Mouse (Mus musculus) liver (tissue): ENCODE measurements at regions not wholly inside any gene's neighbourhood (a gene's known extent, or its start where the extent isn't known, plus 50 kb on each side); places are given as distances from the start of the nearest gene placed in this dataset.
A peak's percentile ranks its signal among the peaks of the same experiment; 100 is the strongest.
"Not testable (repeated sequence)": the region's sequence is repeated elsewhere in the genome, so short reads cannot be mapped to it uniquely, and the experiment has no call there.

Experiments used
- DNase-seq: peaks from one replicate; pipeline ENCODE4 v3.0.0-alpha.2; 2020; ENCODE audit warnings: mixed read lengths

- no peak for DNase-seq
Observed at GRCm38 (mm10) chr4:7913191-7913590, 325.6 kb downstream of the Car8 start.

DNA sequence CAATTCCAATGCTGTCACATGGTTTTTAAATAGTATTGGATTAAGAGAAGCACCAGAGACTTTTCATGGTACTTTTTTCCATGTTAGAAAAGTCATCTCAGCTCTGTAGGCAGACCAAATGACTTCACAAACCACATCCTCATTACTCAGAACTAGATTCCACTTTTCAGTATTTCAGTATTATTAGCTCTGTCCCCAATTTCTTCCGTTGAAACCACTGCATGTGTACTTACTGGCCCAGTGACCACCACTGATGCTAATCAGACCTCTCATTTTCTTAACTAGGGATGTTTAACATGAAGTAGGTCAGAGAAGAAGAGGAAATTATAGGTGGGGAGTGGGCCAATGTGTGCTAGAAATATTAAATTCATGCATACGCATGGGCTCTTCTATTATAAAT is 326.2 kb downstream of the Car8 start:
- no peak for DNase-seq

DNA sequence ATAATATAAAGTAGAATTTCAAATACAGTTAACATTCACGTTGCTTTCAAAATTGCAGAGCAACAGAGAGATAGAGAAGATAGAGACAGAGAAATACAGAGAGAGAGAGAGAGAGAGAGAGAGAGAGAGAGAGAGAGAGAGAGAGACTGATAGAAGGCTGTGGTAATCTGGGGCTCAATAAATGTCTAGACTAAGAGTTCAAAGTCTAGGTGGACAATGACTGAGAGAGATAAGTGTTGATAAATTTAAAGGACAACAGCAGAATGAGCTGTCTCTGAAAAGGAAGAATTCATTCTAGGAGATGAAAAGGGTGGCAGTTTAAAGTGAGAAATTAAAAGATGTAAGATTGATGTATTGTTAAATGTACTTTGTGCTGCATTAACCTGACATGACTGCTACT is 335.7 kb downstream of the Car8 start:
- no peak for DNase-seq

GRCm38 (mm10) chr4:7894914-7895313 is 343.9 kb downstream of the Car8 start:
- no peak for DNase-seq

DNA sequence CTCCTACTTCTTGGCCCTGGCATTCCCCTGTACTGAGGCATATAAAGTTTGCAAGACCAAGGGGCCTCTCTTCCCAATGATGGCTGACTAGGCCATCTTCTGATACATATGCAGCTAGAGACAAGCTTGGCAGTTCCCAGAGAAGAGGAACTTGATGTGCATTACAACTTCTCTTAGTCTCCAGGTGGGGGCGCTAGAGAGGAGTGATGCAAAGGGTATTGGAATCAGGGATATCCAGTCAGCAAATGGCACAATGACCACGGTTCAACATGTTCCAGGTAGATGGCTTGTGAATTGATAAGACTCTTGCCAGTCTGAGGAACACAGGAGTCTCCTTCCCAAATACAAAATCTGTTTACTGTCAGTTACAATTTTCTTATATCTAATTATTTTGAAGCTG is 347.7 kb downstream of the Car8 start:
- DNase-seq: no peak

DNA sequence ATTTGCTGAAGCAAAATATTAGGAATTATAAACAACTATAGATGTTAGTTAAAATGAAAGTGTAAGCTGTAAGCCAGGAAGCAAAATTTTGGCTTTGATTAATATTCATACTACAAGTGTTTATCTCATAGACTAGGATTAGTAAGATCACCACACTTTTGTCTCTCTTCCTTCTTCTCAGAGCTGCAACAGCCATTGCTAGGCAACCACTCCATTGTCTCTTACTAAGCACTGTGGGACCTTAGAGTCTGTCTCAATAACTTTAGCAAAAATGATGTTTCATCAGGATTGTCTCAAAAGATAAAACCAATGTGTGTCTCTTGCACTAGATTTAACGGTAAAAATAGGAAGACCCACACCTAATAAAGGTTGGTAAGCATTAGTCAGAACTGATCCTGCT is 384.3 kb downstream of the Car8 start:
- DNase-seq: no peak

DNA sequence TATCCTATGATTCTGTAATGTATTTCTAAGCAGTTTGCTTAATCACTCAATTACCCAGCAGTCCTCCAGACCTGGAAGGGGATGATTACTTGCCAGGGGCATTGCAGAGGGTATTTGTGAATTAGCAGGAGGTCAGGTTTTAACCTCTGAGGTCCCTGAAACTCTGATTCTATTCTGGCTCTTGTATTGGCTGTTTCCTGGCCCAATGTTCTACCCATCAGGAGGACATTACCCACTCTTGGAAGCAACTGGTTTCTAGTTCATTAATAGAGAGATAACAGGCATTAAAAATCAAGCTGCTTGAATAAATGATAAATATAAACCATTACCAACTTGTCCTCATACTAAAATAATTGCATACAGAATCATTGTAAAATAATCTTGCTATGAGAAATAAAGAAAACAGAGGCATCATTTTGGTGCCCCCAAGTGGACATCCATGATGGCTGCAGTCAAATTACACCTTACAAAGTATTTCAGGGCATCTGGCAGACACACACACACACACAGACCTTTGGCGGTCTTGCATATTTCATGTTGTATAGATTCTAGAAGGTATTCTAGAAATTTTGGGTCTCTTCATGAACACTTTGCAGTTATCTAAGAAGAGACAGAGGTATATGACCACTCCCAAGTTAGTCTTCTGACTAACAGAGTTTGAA is 385.6 kb downstream of the Car8 start:
- DNase-seq: peak; percentile 14

GRCm38 (mm10) chr4:7852006-7852615 is 386.7 kb downstream of the Car8 start:
- no peak for DNase-seq

GRCm38 (mm10) chr4:7847411-7847810 is 391.4 kb downstream of the Car8 start:
- no peak for DNase-seq

- no peak for DNase-seq
Observed at GRCm38 (mm10) chr4:7829126-7829525, 409.7 kb downstream of the Car8 start.

DNA sequence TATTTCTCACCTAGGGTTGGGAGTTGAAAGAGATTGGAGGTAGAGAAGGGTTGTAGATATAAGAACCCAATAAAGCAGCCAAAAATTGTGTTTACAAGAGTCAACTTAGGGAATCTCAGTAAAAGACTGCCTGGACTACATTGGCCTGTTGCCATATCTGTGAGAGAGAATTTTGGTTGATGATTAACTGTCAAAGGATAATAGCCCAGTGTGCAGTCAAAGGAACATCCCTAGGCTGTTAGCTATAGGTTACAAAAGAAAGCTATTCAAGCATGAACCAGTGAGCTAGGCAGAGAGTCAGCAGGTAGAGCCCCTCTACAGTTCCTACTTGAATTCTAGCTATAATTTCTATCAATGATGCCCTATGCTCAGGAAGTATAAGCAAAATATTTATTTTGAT is 419.0 kb downstream of the Car8 start:
- no peak for DNase-seq

- DNase-seq: not testable (repeated sequence)
Observed at GRCm38 (mm10) chr4:7777761-7778160, 461.1 kb downstream of the Car8 start.

DNA sequence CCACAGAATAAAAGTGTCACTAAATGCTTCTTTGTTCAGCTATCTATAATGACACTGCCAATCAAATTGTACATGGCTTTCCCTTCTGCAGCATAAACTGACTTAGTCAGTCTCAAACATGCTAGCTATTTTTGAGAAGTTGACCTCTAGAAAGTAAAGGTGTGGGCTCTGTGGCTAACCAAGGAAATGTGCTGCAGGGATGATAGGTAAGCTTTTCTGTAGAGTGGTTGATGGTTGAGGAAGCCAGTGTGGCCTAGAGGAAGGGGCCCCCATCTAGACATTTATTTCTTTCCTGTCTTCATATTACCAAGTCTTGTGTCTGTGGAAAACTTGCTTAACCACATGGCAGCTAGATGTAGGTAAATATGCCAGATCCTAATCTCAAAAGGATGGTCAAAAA is 483.4 kb downstream of the Car8 start:
- no peak for DNase-seq

- DNase-seq: no peak
Observed at GRCm38 (mm10) chr4:7753931-7754330, 484.9 kb downstream of the Car8 start.

DNA sequence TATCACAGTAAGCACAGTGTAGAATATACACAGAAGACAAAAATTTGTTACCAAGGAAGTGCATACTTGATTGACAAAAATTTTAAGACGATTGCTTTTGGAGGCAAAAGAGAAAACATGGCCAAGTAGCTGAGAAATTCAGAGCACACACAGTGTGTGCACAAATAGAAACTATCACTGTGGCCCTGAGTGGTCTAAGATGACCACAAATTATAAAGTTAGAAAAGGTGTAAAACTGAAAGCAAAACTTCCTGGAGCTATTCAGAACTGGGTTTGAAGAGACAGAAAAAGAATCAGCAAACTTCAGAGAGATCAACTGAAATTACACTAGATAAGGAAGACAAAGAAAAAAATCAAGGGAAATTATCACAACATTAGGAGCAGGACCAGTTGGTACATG is 487.6 kb downstream of the Car8 start:
- no peak for DNase-seq

GRCm38 (mm10) chr4:7722893-7723292 is 515.9 kb downstream of the Car8 start:
- no peak for DNase-seq

GRCm38 (mm10) chr4:7688516-7688915 is 550.3 kb downstream of the Car8 start:
- no peak for DNase-seq

DNA sequence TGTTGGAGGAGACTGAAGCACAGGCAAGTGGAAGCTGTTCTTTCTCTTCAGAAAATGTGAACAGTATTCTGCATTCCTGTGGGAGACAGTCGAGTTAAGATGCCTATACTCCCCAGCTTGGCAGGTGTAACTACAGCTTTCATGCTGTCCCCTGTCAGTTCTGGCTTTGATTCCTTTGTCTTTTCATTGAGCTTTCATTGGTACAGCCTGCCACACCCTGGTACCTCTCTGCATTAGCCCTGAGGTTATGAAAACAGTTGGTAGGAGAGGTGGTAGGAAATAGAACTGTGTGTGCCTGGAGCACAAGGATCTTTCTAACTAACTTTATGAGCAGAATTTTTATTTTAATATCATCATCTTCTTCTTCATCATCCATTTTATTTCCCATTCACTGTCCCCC is 551.6 kb downstream of the Car8 start:
- DNase-seq: no peak

GRCm38 (mm10) chr4:7670795-7671105 is 568.1 kb downstream of the Car8 start:
- peak; percentile 6 for DNase-seq

GRCm38 (mm10) chr4:7669992-7670794 is 568.6 kb downstream of the Car8 start:
- no peak for DNase-seq

- DNase-seq: peak; percentile 4
Observed at GRCm38 (mm10) chr4:7666935-7667594, 571.8 kb downstream of the Car8 start.

GRCm38 (mm10) chr4:7642878-7643590 is 595.8 kb downstream of the Car8 start:
- DNase-seq: no peak
